Mouse (Mus musculus): ENCODE data around the gene Rsph3a. TPM values are rescaled to one million over a fixed set of nuclear protein-coding genes. Genes with fewer than 3 reads are reported as not detected.
"Not testable (repeated sequence)": the region's sequence is repeated elsewhere in the genome, so short reads cannot be mapped to it uniquely, and the experiment has no call there.

The Rsph3a gene
- polyA plus RNA-seq (2015; fragmentation: Nextera tagmentation; extraction: Ambion mirVana) = 47.6 and 55.2 TPM in 2 replicates

DNA sequence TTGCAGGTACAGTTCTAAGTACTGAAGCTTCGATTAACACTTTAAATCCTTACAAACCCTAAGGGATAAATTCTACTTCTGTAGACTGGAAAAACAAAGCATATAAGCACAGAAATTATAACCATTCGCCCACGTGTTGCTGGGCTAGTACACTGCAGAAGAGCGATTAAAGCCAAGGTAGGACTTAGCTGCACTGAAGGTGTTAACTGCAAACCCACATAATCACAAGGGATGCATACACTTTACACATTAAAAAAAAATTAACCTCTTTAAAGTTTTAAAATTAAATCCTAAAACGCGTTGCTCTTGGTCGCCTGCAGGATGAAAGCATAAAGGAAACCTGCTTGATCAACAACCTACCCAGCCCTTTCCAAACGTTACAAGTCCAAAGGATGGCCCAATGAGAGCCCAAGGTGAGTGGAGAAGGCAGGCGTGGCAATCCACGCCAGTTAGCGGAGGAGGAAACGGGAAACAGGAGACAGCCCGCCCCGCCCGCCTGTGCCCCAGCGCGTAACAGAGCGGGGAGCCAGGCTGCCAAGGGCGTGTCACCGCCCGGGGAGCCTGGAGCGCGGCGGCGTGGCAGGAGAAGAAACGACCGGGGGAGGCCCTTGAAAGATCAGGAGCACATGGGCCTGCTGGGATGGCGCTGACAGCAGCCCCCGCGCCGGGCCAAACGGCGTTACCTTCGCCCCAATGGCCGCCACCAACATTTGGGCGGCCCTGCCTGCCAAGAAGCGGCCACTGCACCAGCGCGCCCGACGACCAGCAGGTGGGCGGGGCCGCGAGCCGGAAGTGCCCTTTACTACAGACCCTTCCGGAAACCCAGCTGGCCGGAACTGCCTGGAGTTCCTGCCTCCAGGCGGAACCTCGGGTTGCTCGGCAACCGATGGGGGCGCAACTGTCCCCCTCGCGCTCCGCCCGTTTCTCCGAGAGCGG is at the start of gene Rsph3a:
Gene Rsph3a (plus strand): TSS at position 498 of the 936 bp plus-strand sequence.
- H3K4me1 ChIP-seq, H3K9me3 ChIP-seq, H3K36me3 ChIP-seq, H3K27me3 ChIP-seq: not testable (repeated sequence)
- Histone ChIP-seq H3K27ac (peak within 1 kb of the TSS; percentile 95), H3K4me3 (peak within 1 kb of the TSS; percentile 59), H3K9ac (peak within 1 kb of the TSS; percentile 58), H3K4me2 (peak within 1 kb of the TSS; percentile 56)
- WGBS = 3% methylated on average over 58 of the region's 58 CpGs
- ATAC-seq (ENCODE audit: borderline replicate concordance, extremely low read depth, low FRiP score, low TSS enrichment) = peak; percentile 98

DNA sequence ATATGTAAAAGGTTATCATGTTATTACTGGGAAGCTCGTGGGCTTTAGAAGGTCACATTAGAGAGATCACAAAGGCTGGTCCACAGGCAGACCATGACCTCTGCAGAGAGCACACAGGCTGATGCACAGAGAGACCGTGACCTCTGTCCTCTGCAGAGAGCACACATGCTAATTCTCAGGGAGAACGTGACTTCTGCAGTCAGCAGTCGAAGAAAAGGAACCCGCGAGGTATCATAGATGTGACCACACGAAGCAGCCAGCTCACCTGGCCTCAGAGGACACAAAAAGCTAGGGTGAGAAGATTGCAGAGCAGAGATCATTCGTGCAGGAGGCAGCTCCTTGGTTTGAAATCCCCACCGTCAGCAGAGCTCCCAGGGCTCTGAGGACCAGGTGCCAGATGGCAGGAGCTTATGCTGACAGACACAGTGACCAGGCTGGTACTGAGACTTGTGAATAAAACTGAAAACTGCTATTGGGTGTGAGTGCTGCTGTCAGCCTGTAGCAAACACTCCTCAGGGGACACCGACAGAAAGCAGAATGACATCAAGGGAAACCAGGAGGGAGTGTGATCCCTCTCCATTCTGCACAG is 49.3 kb upstream of the Rsph3a start:
- Histone ChIP-seq H3K27ac (no peak overlapping the region), H3K4me1 (no peaks in the 10 kb centered on the region), H3K4me2 (no peak overlapping the region), H3K9ac (no peak overlapping the region), H3K36me3 (no peaks in the 10 kb centered on the region), H3K9me3 (no peaks in the 10 kb centered on the region), H3K4me3 (no peak overlapping the region), H3K27me3 (no peaks in the 10 kb centered on the region)
- ATAC-seq (ENCODE audit: borderline replicate concordance, extremely low read depth, low FRiP score, low TSS enrichment) = no peak
- WGBS = 55% methylated on average over 10 of the region's 10 CpGs

DNA sequence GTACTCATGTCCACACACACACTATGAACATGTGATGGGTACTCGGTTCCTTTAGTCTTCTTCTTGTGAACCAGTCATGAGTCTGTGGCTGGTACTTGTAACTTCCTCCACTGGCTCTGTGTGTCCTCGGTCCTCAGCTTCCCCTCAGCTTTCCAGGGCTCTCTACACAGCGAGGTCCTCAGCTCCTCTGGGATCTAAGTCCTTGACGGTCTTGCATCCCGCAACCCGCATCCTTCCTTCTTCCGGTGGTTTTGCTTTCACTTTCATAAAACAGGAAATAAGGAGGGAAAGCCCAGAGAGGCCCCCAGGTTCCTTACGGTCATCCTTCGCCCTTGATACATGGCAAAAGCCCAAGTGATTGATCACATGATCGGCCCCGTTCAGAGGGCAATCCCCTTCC is 48.3 kb upstream of the Rsph3a start:
- Histone ChIP-seq H3K9me3 (no peaks in the 10 kb centered on the region), H3K4me1 (no peaks in the 10 kb centered on the region), H3K27ac (no peak overlapping the region), H3K9ac (no peak overlapping the region), H3K36me3 (no peaks in the 10 kb centered on the region), H3K4me3 (no peak overlapping the region), H3K27me3 (no peaks in the 10 kb centered on the region), H3K4me2 (peak overlapping the region; percentile 11)
- WGBS = 63% methylated on average over 11 of the region's 11 CpGs
- ATAC-seq (ENCODE audit: borderline replicate concordance, extremely low read depth, low FRiP score, low TSS enrichment) = no peak

- no peaks in the 10 kb centered on the region for H3K36me3 ChIP-seq
- 75% methylated on average over 4 of the region's 4 CpGs for WGBS
These were observed 47.7 kb upstream of the Rsph3a start for GRCm38 (mm10) chr17:7897756-7898155.

GRCm38 (mm10) chr17:7899233-7899632 is 46.2 kb upstream of the Rsph3a start:
- Histone ChIP-seq H3K36me3 (no peaks in the 10 kb centered on the region), H3K27me3 (no peaks in the 10 kb centered on the region)
- no peak for ATAC-seq (ENCODE audit: borderline replicate concordance, extremely low read depth, low FRiP score, low TSS enrichment)

More at GRCm38 (mm10) chr17:7897756-7898155, 47.7 kb upstream of the Rsph3a start:
- Histone ChIP-seq H3K4me2 (no peak overlapping the region), H3K27ac (no peak overlapping the region), H3K27me3 (no peaks in the 10 kb centered on the region), H3K4me3 (no peak overlapping the region), H3K9me3 (no peaks in the 10 kb centered on the region), H3K9ac (no peak overlapping the region), H3K4me1 (no peaks in the 10 kb centered on the region)
- no peak for ATAC-seq (ENCODE audit: borderline replicate concordance, extremely low read depth, low FRiP score, low TSS enrichment)

DNA sequence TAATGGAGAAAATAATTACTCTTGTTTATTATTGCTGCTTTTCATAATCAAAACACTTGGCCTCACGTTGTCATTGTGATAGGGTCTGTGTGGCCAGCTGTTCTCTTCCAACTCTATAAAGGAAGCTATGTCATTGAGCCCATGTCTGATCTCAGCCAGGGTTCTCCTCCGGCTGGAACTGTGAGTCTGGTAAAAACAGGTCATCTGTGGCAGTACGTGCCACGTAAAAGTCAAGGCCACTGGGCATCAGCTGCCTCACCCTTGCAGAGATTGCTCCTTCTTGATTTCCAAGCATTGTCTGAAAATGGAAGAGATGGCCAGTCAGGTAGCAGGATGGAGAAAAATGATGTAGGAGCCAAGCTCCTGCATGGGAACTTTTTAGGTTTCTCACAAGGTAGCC is 45.5 kb upstream of the Rsph3a start:
- H3K4me2 ChIP-seq = no peak overlapping the region
- no peak for ATAC-seq (ENCODE audit: borderline replicate concordance, extremely low read depth, low FRiP score, low TSS enrichment)
- no peak overlapping the region for H3K27ac ChIP-seq
- no peaks in the 10 kb centered on the region for H3K4me1 ChIP-seq
- no peaks in the 10 kb centered on the region for H3K36me3 ChIP-seq
- 65% methylated on average over 4 of the region's 4 CpGs for WGBS
- H3K9ac ChIP-seq = no peak overlapping the region
- H3K27me3 ChIP-seq = no peaks in the 10 kb centered on the region
- H3K9me3 ChIP-seq = no peaks in the 10 kb centered on the region
- H3K4me3 ChIP-seq = no peak overlapping the region

More at GRCm38 (mm10) chr17:7899233-7899632, 46.2 kb upstream of the Rsph3a start:
- Histone ChIP-seq H3K4me2 (no peak overlapping the region), H3K9me3 (no peaks in the 10 kb centered on the region), H3K4me1 (no peaks in the 10 kb centered on the region), H3K4me3 (no peak overlapping the region), H3K9ac (no peak overlapping the region), H3K27ac (no peak overlapping the region)
- 66% methylated on average over 6 of the region's 6 CpGs for WGBS

- ATAC-seq (ENCODE audit: borderline replicate concordance, extremely low read depth, low FRiP score, low TSS enrichment) = no peak
- no peaks in the 10 kb centered on the region for H3K27me3 ChIP-seq
- 85% methylated on average over 2 of the region's 2 CpGs for WGBS
- H3K4me1 ChIP-seq = no peaks in the 10 kb centered on the region
- H3K27ac ChIP-seq = no peak overlapping the region
- H3K4me2 ChIP-seq = no peak overlapping the region
- no peak overlapping the region for H3K9ac ChIP-seq
- no peaks in the 10 kb centered on the region for H3K9me3 ChIP-seq
- H3K4me3 ChIP-seq = no peak overlapping the region
- no peaks in the 10 kb centered on the region for H3K36me3 ChIP-seq
These were observed 43.9 kb upstream of the Rsph3a start for GRCm38 (mm10) chr17:7901536-7901935.

DNA sequence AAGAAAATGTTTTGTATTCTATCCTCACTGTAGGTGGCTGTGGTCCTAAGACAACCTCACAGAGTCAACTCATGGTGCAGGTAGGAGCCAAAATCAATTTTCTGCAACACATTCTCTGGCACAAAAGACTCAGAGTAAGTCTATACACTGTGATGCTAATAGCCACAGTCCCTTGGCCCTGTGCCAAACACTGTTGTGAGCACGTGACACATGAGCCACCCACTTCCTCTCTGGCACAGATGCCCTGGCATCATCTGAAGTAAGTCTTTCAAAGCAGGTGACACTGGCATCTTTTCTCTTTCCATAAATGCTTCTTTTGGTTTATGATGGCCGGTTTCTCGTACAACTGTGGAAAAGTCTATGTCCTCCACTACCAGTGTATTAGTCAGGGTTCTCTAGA is 43.1 kb upstream of the Rsph3a start:
- Histone ChIP-seq H3K4me3 (no peak overlapping the region), H3K27me3 (no peaks in the 10 kb centered on the region), H3K9me3 (no peaks in the 10 kb centered on the region), H3K27ac (no peak overlapping the region), H3K9ac (no peak overlapping the region), H3K4me2 (no peak overlapping the region), H3K36me3 (no peaks in the 10 kb centered on the region), H3K4me1 (no peaks in the 10 kb centered on the region)
- 70% methylated on average over 3 of the region's 3 CpGs for WGBS
- no peak for ATAC-seq (ENCODE audit: borderline replicate concordance, extremely low read depth, low FRiP score, low TSS enrichment)

DNA sequence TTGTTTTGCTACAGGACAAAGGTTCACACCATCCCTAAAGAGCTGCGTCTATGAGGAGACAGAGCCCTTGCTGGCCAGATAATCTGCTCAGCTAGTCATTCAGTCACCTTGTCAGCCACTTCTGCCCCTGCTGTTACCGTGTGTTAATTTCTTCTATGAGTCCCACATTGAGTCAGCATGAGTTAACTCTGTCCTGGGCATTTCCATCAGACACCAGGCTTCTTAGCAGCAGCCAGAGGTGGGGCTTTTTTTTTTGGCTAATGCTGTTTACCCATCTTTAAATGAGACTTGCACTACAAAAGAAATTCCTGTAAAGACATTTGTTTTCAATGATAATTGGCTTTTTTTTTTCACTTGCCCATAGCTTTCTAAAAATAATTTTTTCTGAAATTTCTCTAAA is 40.4 kb upstream of the Rsph3a start:
- H3K4me1 ChIP-seq = no peaks in the 10 kb centered on the region
- no peak overlapping the region for H3K4me2 ChIP-seq
- H3K27me3 ChIP-seq = no peaks in the 10 kb centered on the region
- H3K36me3 ChIP-seq = no peaks in the 10 kb centered on the region
- 31% methylated on average over 2 of the region's 2 CpGs for WGBS
- no peak overlapping the region for H3K9ac ChIP-seq
- H3K27ac ChIP-seq = no peak overlapping the region
- no peaks in the 10 kb centered on the region for H3K9me3 ChIP-seq
- no peak for ATAC-seq (ENCODE audit: borderline replicate concordance, extremely low read depth, low FRiP score, low TSS enrichment)
- H3K4me3 ChIP-seq = no peak overlapping the region

- Histone ChIP-seq H3K4me2 (no peak overlapping the region), H3K27me3 (no peaks in the 10 kb centered on the region), H3K4me1 (no peaks in the 10 kb centered on the region), H3K27ac (no peak overlapping the region), H3K9me3 (no peaks in the 10 kb centered on the region), H3K9ac (no peak overlapping the region), H3K4me3 (no peak overlapping the region), H3K36me3 (no peaks in the 10 kb centered on the region)
- WGBS = 29% methylated on average over 4 of the region's 4 CpGs
- ATAC-seq (ENCODE audit: borderline replicate concordance, extremely low read depth, low FRiP score, low TSS enrichment) = no peak
These were observed 39.3 kb upstream of the Rsph3a start for GRCm38 (mm10) chr17:7905936-7906685.

DNA sequence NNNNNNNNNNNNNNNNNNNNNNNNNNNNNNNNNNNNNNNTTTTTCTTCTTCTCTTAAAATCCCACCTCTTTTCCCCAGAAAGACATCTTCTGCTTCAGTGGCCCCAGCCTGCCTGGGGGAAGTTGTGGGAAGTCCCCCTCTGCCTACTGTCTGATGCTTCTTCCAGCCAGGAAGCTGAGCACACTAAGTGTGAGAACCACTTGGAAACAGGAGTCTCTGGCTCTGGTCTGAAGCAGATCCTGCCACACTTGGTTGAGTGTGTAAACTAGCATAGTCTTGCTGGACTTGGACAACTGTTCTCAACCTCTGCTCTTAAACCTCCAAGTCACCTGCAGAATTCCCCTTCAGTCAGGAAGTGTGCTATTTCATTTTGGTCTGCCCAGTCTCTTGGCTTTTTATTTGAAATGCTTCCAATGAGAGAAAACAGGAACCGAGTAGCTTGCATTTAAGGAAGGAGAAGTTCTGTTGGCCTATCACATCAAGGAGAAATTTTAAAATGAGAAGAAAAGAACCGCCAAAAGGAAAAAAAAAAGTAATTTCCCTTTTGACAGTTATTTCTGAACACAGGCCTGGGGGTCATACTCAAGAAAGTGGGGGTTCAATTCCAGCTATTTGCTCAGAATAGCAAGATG is 30.7 kb upstream of the Rsph3a start:
- no peak overlapping the region for H3K27ac ChIP-seq
- H3K9me3 ChIP-seq = no peaks in the 10 kb centered on the region
- H3K4me2 ChIP-seq = no peak overlapping the region
- WGBS = 66% methylated on average over 2 of the region's 2 CpGs
- H3K36me3 ChIP-seq = no peaks in the 10 kb centered on the region
- H3K4me1 ChIP-seq = no peaks in the 10 kb centered on the region
- H3K27me3 ChIP-seq = no peaks in the 10 kb centered on the region
- no peak overlapping the region for H3K4me3 ChIP-seq
- H3K9ac ChIP-seq = no peak overlapping the region
- ATAC-seq (ENCODE audit: borderline replicate concordance, extremely low read depth, low FRiP score, low TSS enrichment) = no peak
